Mouse (Mus musculus) neural tube, embryonic 15.5 days (tissue): ENCODE results near the gene Atxn1. TPM values are rescaled to one million over a fixed set of nuclear protein-coding genes. Genes with fewer than 3 reads are reported as not detected.

Experiments
- ATAC-seq: fragments of 200-750 bp; cut with Nextera tagmentation; 2 replicates; pipeline ENCODE4 v1.8.0; 2017; ENCODE audit warnings: mild to moderate bottlenecking, moderate TSS enrichment, moderate library complexity; ENCODE audit not compliant: low FRiP score
- H3K27ac ChIP-seq: fragments of 300-500 bp; sonication (generic); replicated peaks from 2 replicates; pipeline ENCODE4 v1.5.1; 2015; ENCODE audit warnings: mild to moderate bottlenecking, inconsistent platforms
- H3K27me3 ChIP-seq: fragments of 300-500 bp; sonication (generic); replicated peaks from 2 replicates; pipeline ENCODE4 v1.6.1; 2015; ENCODE audit warnings: inconsistent platforms
- H3K36me3 ChIP-seq: fragments of 300-500 bp; sonication (generic); 2 replicates; pipeline ENCODE4 v1.6.1; 2015; ENCODE audit warnings: inconsistent platforms
- H3K4me1 ChIP-seq: fragments of 300-500 bp; sonication (generic); 2 replicates; pipeline ENCODE4 v1.6.1; 2015; ENCODE audit warnings: inconsistent platforms
- H3K4me2 ChIP-seq: fragments of 300-500 bp; sonication (generic); 2 replicates; pipeline ENCODE4 v1.6.1; 2015; ENCODE audit warnings: inconsistent platforms, mild to moderate bottlenecking, moderate library complexity
- H3K4me3 ChIP-seq: fragments of 300-500 bp; sonication (generic); replicated peaks from 2 replicates; pipeline ENCODE4 v1.5.1; 2015; ENCODE audit warnings: mild to moderate bottlenecking, inconsistent platforms
- H3K9ac ChIP-seq: fragments of 300-500 bp; sonication (generic); replicated peaks from 2 replicates; pipeline ENCODE4 v1.6.1; 2015; ENCODE audit warnings: mild to moderate bottlenecking, inconsistent platforms
- H3K9me3 ChIP-seq: fragments of 300-500 bp; sonication (generic); replicated peaks from 2 replicates; pipeline ENCODE4 v1.6.1; 2016; ENCODE audit warnings: inconsistent platforms
- WGBS: fragments of 180-500 bp; shearing (Covaris S2); methylation state at CpG from one replicate; pipeline ENCODE4 v1.1.7; 2015; ENCODE audit warnings: mixed read lengths; 5-methylcytosine and 5-hydroxymethylcytosine counted together
- polyA plus RNA-seq: library from polyadenylated mRNA; unstranded; fragments of >200 nt; fragmentation: Nextera tagmentation; extraction: Ambion mirVana; gene quantifications from 2 replicates; pipeline ENCODE4 v1.2.1, GENCODE M21; 2015

Atxn1 gene
- polyA plus RNA-seq, 1 experiment from 2014 or later, result 9.5 TPM

- H3K4me1 ChIP-seq, result peaks cover 15% of the 10 kb centered on the region
- no peaks in the 10 kb centered on the region for H3K9me3 ChIP-seq
- H3K27ac ChIP-seq, result no peak overlapping the region
- ATAC-seq, result no peak
- H3K27me3 ChIP-seq, result no peaks in the 10 kb centered on the region
- H3K36me3 ChIP-seq, result no peaks in the 10 kb centered on the region
- no peak overlapping the region for H3K9ac ChIP-seq
- no peak overlapping the region for H3K4me2 ChIP-seq
- 76% methylated on average over 4 of the region's 4 CpGs for WGBS
- no peak overlapping the region for H3K4me3 ChIP-seq
Measured at GRCm38 (mm10) chr13:45649197-45649812, 315.5 kb downstream of the Atxn1 start.

DNA sequence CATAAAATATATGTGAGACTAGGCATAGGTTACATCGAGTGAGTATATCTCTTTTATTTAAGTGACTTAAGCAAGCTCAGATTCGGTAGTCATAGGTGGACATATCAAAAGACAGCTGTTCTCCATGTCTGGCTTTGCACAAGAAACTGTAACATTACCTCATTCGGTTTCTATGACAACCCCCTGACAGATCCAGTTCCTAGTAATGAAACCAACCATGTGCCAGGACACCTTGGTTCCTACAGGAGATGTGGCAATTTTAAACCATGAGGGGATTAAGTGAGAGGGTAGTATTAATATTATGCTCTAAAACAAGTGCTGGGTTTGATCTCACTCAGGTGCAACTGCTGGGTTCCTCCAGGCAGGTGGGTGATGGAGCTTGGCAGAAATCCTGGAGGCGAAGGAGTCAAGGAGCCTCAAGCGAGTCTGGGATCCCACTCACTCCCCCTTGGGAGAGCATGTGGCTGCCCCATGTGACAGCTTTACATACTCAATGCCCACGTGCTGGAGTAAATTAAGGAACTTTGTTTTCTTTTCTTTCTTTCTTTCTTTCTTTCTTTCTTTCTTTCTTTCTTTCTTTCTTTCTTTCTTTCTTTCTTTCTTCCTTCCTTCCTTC is 320.9 kb downstream of the Atxn1 start:
- H3K27ac ChIP-seq, result no peak overlapping the region
- no peak for ATAC-seq
- WGBS, result 75% methylated on average over 6 of the region's 6 CpGs

DNA sequence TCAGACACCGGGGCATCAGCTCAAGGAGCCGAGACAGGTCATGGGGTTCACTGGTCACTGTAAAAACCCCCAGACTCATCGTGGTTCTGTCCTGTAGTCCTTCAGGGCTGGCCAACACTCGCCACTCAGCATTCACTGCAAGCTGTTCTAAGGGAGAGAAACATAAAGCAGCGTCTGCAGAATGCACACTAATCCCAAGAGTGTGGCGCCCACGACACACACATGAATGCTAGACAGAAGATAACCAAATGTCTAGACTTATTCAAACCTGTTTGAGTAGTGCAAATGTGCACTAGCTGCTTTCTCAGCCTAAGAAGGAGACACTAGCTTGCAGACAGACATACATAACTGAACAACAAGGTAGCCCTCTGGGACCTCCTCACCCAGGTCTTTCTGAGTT is 321.9 kb downstream of the Atxn1 start:
- Histone ChIP-seq H3K36me3 (no peaks in the 10 kb centered on the region), H3K27ac (no peak overlapping the region), H3K4me3 (no peak overlapping the region), H3K9ac (no peak overlapping the region), H3K4me1 (peaks cover 11% of the 10 kb centered on the region), H3K9me3 (no peaks in the 10 kb centered on the region), H3K27me3 (no peaks in the 10 kb centered on the region), H3K4me2 (no peak overlapping the region)
- 80% methylated on average over 7 of the region's 7 CpGs for WGBS
- ATAC-seq, result no peak

More for the DNA sequence above, 320.9 kb downstream of the Atxn1 start:
- Histone ChIP-seq H3K4me2 (no peak overlapping the region), H3K4me1 (peaks cover 11% of the 10 kb centered on the region), H3K4me3 (no peak overlapping the region), H3K9ac (no peak overlapping the region), H3K9me3 (no peaks in the 10 kb centered on the region), H3K27me3 (no peaks in the 10 kb centered on the region), H3K36me3 (no peaks in the 10 kb centered on the region)

GRCm38 (mm10) chr13:45640431-45640830 is 324.4 kb downstream of the Atxn1 start:
- Histone ChIP-seq H3K27ac (no peak overlapping the region), H3K9ac (no peak overlapping the region), H3K4me1 (peaks cover 11% of the 10 kb centered on the region), H3K4me3 (no peak overlapping the region), H3K9me3 (no peaks in the 10 kb centered on the region), H3K36me3 (no peaks in the 10 kb centered on the region), H3K27me3 (no peaks in the 10 kb centered on the region), H3K4me2 (no peak overlapping the region)
- 50% methylated on average over 5 of the region's 5 CpGs for WGBS
- ATAC-seq, result no peak

- no peak overlapping the region for H3K4me2 ChIP-seq
- H3K4me3 ChIP-seq, result no peak overlapping the region
- H3K9me3 ChIP-seq, result no peaks in the 10 kb centered on the region
- H3K9ac ChIP-seq, result no peak overlapping the region
- H3K36me3 ChIP-seq, result no peaks in the 10 kb centered on the region
- H3K27me3 ChIP-seq, result no peaks in the 10 kb centered on the region
- WGBS, result 87% methylated on average over 1 of the region's 1 CpGs
- ATAC-seq, result no peak
- H3K4me1 ChIP-seq, result 0 out of 2 replicates have a peak, but pooled peaks cover under 1% of the 10 kb centered on the region
- no peak overlapping the region for H3K27ac ChIP-seq
Measured at GRCm38 (mm10) chr13:45638281-45638680, 326.5 kb downstream of the Atxn1 start.

DNA sequence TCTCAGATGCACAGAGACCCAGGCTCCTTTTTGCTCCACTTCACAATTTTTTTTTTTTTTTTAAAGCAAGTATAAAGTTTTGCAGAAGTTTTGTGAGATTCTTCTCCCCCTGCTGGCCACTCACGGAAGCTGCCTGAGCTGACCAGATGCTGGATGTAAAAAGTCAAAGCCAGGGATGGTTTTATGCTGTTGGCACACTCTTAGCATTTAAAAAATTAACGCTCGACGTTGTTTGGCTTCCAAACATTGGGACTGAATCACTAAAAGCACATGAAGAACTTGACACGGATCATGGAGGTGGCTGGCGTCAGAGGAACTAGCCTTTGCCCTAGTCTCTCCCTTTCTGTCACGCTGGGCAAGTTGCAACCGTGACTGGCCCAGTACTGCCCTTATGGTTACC is 327.5 kb downstream of the Atxn1 start:
- Histone ChIP-seq H3K27me3 (no peaks in the 10 kb centered on the region), H3K27ac (no peak overlapping the region), H3K36me3 (no peaks in the 10 kb centered on the region), H3K4me1 (no peaks in the 10 kb centered on the region), H3K4me2 (no peak overlapping the region), H3K4me3 (no peak overlapping the region), H3K9me3 (no peaks in the 10 kb centered on the region), H3K9ac (no peak overlapping the region)
- 60% methylated on average over 8 of the region's 8 CpGs for WGBS
- ATAC-seq, result no peak

DNA sequence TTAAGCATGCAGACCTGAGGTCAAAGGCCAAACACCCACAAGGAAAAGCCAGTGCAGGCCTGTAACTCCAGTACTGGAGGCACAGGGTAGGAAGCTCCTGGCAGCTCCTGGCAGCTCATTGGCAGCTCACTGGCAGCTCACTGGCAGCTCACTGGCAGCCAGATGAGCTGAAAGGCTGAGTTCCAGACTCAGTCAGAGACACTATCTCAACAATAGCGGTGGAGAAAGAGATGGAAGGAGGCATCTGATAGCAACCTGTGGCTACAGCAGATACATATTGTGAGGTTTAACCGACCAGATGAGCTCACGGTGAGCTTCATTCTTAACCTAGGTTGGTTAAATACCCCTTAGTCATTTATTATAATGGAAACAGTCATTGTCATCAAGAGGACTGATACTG is 328.4 kb downstream of the Atxn1 start:
- Histone ChIP-seq H3K27me3 (no peaks in the 10 kb centered on the region), H3K9ac (no peak overlapping the region), H3K4me2 (no peak overlapping the region), H3K4me3 (no peak overlapping the region), H3K9me3 (no peaks in the 10 kb centered on the region), H3K4me1 (no peaks in the 10 kb centered on the region), H3K27ac (no peak overlapping the region), H3K36me3 (no peaks in the 10 kb centered on the region)
- WGBS, result 84% methylated on average over 3 of the region's 3 CpGs
- ATAC-seq, result no peak

GRCm38 (mm10) chr13:45633918-45634317 is 330.9 kb downstream of the Atxn1 start:
- H3K36me3 ChIP-seq, result no peaks in the 10 kb centered on the region
- H3K4me1 ChIP-seq, result peaks cover 6% of the 10 kb centered on the region; the same call in 1 of the 2 replicates
- H3K4me2 ChIP-seq, result no peak overlapping the region
- H3K27me3 ChIP-seq, result no peaks in the 10 kb centered on the region
- H3K27ac ChIP-seq, result no peak overlapping the region
- H3K9ac ChIP-seq, result no peak overlapping the region
- H3K4me3 ChIP-seq, result no peak overlapping the region
- H3K9me3 ChIP-seq, result no peaks in the 10 kb centered on the region
- no peak for ATAC-seq

DNA sequence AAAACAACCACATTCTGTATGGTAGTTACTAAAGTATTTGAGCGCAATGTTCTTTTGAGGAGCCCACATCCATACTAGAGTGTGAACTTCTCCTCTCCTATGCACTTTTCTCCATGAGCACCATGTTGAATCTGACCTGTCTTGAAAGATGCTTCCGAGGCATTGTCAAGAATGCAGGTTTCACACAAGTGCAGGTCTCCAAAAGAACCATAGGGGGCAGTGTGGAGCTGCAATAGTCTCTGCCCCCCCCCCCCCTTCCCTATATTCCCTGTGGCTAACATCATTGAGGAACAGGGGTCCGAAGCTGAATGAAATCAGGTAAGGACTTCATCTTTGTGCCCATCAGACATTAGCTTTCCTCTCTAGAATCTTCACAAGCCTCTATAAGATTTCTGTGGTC is 332.7 kb downstream of the Atxn1 start:
- Histone ChIP-seq H3K4me2 (no peak overlapping the region), H3K36me3 (no peaks in the 10 kb centered on the region), H3K9me3 (no peaks in the 10 kb centered on the region), H3K9ac (no peak overlapping the region), H3K4me1 (peaks cover 6% of the 10 kb centered on the region; the same call in 1 of the 2 replicates), H3K27ac (no peak overlapping the region), H3K27me3 (no peaks in the 10 kb centered on the region), H3K4me3 (no peak overlapping the region)
- 86% methylated on average over 3 of the region's 3 CpGs for WGBS
- no peak for ATAC-seq

- Histone ChIP-seq H3K4me1 (peaks cover 6% of the 10 kb centered on the region; the same call in 1 of the 2 replicates), H3K27ac (no peak overlapping the region), H3K27me3 (no peaks in the 10 kb centered on the region), H3K4me2 (no peak overlapping the region), H3K9ac (no peak overlapping the region), H3K9me3 (no peaks in the 10 kb centered on the region), H3K36me3 (no peaks in the 10 kb centered on the region), H3K4me3 (no peak overlapping the region)
- 63% methylated on average over 12 of the region's 12 CpGs for WGBS
- no peak for ATAC-seq
Measured at GRCm38 (mm10) chr13:45630518-45631290, 334.1 kb downstream of the Atxn1 start.

DNA sequence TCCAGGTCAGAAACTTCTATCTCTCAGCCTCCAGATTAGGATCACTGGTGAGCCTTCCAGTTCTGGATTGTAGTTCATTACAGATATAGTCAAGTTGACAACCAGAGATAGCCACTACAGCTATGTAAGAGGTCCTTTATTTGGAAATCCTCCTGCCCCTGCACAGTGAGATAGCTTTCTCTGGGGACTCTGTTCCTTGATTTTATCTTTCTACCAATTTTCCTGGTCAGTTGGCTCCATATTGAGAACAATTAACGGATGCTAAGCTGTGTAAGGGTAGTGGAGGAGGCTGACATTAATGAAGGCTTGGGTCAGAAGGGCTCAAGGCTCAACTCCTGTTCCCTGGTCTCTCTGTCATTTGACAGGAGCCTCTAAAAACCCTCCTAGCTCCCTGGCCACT is 335.1 kb downstream of the Atxn1 start:
- Histone ChIP-seq H3K4me3 (no peak overlapping the region), H3K27me3 (no peaks in the 10 kb centered on the region), H3K9me3 (no peaks in the 10 kb centered on the region), H3K9ac (no peak overlapping the region), H3K36me3 (no peaks in the 10 kb centered on the region), H3K4me2 (no peak overlapping the region), H3K27ac (no peak overlapping the region), H3K4me1 (peaks cover 6% of the 10 kb centered on the region; the same call in 1 of the 2 replicates)
- 88% methylated on average over 1 of the region's 1 CpGs for WGBS
- no peak for ATAC-seq

DNA sequence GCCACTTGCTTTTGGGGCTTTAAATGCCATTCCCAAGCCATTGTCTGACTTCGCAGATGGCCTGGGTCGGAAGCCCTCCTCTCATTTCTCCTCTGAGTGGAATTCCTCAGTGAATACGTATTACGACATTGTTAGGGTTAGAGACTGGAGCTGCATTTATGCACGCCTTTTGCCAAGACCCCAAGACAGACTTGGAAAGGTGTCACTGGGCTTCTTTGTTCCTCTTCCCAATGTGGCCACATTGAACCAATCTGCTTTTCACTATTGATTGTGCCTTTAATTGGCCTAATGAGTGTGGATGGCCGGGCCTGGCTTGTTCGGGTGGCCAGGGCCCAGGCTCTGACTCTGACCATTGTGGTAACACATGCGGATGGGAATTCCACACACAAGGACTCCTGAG is 336.5 kb downstream of the Atxn1 start:
- Histone ChIP-seq H3K27ac (no peak overlapping the region), H3K9ac (no peak overlapping the region), H3K4me1 (peaks cover 6% of the 10 kb centered on the region; the same call in 1 of the 2 replicates), H3K4me2 (no peak overlapping the region), H3K36me3 (no peaks in the 10 kb centered on the region), H3K9me3 (no peaks in the 10 kb centered on the region), H3K4me3 (no peak overlapping the region), H3K27me3 (no peaks in the 10 kb centered on the region)
- ATAC-seq, result no peak
- 46% methylated on average over 8 of the region's 8 CpGs for WGBS
